Mouse (Mus musculus) liver, postnatal 0 days (tissue): ENCODE results near the gene Map10. TPM values are rescaled to one million over a fixed set of nuclear protein-coding genes. Genes with fewer than 3 reads are reported as not detected.

ENCODE experiments used
- ATAC-seq: fragments of 200-750 bp; cut with Nextera tagmentation; 2 replicates; pipeline ENCODE4 v1.8.0; 2017; ENCODE audit warnings: mild to moderate bottlenecking, moderate library complexity
- DNase-seq: peaks from one replicate; pipeline ENCODE4 v3.0.0-alpha.2; 2016
- H3K27ac ChIP-seq: fragments of 300-500 bp; sonication (generic); 2 replicates; pipeline ENCODE4 v1.5.1; 2014; ENCODE audit warnings: antibody characterized with exemption, moderate library complexity, mild to moderate bottlenecking, low read depth
- H3K27me3 ChIP-seq: fragments of 300-500 bp; sonication (generic); 2 replicates; pipeline ENCODE4 v1.6.1; 2014; ENCODE audit warnings: low read length, control low read depth, mixed read lengths; ENCODE audit not compliant: insufficient read depth
- H3K36me3 ChIP-seq: fragments of 300-500 bp; sonication (generic); replicated peaks from 2 replicates; pipeline ENCODE4 v1.6.1; 2014; ENCODE audit warnings: mild to moderate bottlenecking, control low read depth, low read length, moderate library complexity, mixed read lengths; ENCODE audit not compliant: insufficient read depth
- H3K4me1 ChIP-seq: fragments of 300-500 bp; sonication (generic); 2 replicates; pipeline ENCODE4 v1.6.1; 2014; ENCODE audit warnings: antibody characterized with exemption, mild to moderate bottlenecking, control low read depth; ENCODE audit not compliant: insufficient read depth
- H3K4me2 ChIP-seq: fragments of 300-500 bp; sonication (generic); 2 replicates; pipeline ENCODE4 v1.6.1; 2014; ENCODE audit warnings: low read depth, mild to moderate bottlenecking, low read length, moderate library complexity, mixed read lengths
- H3K4me3 ChIP-seq: fragments of 300-500 bp; sonication (generic); 2 replicates; pipeline ENCODE4 v1.5.1; 2014; ENCODE audit warnings: low read depth, low read length
- H3K9ac ChIP-seq: fragments of 300-500 bp; sonication (generic); replicated peaks from 2 replicates; pipeline ENCODE4 v1.6.1; 2014; ENCODE audit warnings: mild to moderate bottlenecking, moderate library complexity
- H3K9me3 ChIP-seq: fragments of 300-500 bp; sonication (generic); 2 replicates; pipeline ENCODE4 v1.6.1; 2016; ENCODE audit warnings: mild to moderate bottlenecking, control low read depth, low read length, mixed read lengths
- CTCF ChIP-seq: sonication (generic); IDR thresholded peaks from 2 replicates; pipeline ENCODE4 v1.5.1; 2016; ENCODE audit warnings: antibody characterized with exemption, low read depth
- EP300 ChIP-seq: IDR thresholded peaks from 2 replicates; pipeline ENCODE4 v1.6.1; 2016; ENCODE audit warnings: antibody characterized with exemption, low read depth, mild to moderate bottlenecking
- WGBS: fragments of 180-500 bp; shearing (Covaris S2); extraction: QIAGEN DNeasy Blood & Tissue Kit; methylation state at CpG from one replicate; pipeline ENCODE4 v1.1.7; 2014; ENCODE audit not compliant: insufficient replicate concordance; 5-methylcytosine and 5-hydroxymethylcytosine counted together
- polyA plus RNA-seq: library from polyadenylated mRNA; unstranded; fragments of >200 nt; fragmentation: Nextera tagmentation; extraction: Ambion mirVana; gene quantifications from 2 replicates; pipeline ENCODE4 v1.2.1, GENCODE M21; 2015

The Map10 gene
- polyA plus RNA-seq, 1 experiment from 2014 or later = 0.67 TPM

DNA sequence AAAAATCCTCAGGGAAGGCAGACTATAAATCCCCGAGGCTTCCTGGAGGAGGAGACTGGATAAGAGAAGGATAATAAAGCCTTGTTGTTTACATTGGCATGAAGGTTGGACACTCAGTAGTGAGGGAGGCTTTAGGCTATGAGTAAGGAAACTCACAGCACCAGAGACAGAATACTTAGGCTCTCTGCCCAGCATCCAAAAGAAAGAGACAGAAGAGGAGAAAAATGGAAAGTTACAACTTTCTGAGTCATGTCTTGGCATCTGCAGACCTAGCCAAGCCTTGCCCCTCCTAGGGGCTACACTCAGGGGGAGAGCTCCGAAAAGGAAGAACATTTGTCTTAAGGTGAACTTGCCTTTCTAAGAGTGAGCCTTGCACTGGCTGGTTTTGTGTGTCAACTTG, 30.0 kb upstream of the Map10 start:
- Histone ChIP-seq H3K9ac (no peak overlapping the region), H3K27me3 (no peaks in the 10 kb centered on the region), H3K4me2 (no peak overlapping the region), H3K9me3 (no peaks in the 10 kb centered on the region), H3K4me3 (no peak overlapping the region), H3K27ac (no peak overlapping the region), H3K4me1 (no peaks in the 10 kb centered on the region), H3K36me3 (no peaks in the 10 kb centered on the region)
- WGBS = 74% methylated on average over 2 of the region's 2 CpGs
- ATAC-seq (no peak), DNase-seq (no peak)
- TF ChIP-seq CTCF = no peak
- no peak for TF ChIP-seq EP300

DNA sequence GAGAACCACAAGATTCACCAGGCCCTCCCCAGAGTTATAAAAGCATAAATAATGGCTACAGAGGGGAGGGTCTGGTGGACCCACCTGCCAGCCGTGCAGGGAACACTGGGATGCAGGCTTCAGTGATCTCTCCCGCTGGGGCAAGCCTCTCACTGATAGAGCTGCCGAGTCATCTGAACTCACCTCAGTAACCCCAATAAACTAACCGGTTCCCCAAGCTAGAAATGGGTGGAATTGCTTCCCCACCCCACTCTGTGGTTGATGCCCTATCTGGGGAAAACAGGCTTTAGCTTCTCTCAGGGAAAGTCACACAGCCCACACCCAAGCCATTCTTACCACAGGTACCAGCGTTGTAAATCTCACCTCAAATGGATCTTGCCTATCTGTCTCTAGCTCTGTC, 28.9 kb upstream of the Map10 start:
- Histone ChIP-seq H3K9me3 (no peaks in the 10 kb centered on the region), H3K36me3 (no peaks in the 10 kb centered on the region), H3K4me1 (no peaks in the 10 kb centered on the region), H3K4me2 (no peak overlapping the region), H3K9ac (no peak overlapping the region), H3K27ac (no peak overlapping the region), H3K4me3 (no peak overlapping the region), H3K27me3 (no peaks in the 10 kb centered on the region)
- TF ChIP-seq CTCF = no peak
- TF ChIP-seq EP300 = no peak
- no peak for ATAC-seq
- 56% methylated on average over 5 of the region's 5 CpGs for WGBS
- no peak for DNase-seq

DNA sequence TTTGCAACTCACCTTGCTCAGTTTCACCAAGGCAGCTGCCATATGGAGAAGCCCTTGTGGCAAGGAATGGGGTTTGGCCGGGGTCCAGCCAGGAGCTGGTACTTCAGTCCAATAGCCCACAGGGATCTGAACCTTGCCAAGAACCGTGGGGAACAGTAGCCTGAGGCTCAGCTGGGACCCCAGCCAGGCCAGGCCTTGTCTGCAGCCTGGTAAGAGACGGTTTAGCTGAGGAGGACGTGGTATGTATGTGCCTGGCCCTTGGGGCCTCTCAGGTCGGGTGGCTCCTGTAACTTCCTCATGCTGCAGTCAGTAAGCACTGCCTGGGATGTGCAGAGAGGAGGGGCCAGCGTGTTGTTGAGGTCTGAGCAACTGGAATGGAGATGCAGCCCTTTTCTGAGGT, 27.8 kb upstream of the Map10 start:
- TF ChIP-seq CTCF = no peak
- no peak for TF ChIP-seq EP300
- H3K9me3 ChIP-seq = no peaks in the 10 kb centered on the region
- ATAC-seq (no peak), DNase-seq (no peak)
- H3K9ac ChIP-seq = no peak overlapping the region
- H3K4me1 ChIP-seq = no peaks in the 10 kb centered on the region
- H3K27me3 ChIP-seq = no peaks in the 10 kb centered on the region
- H3K4me3 ChIP-seq = no peak overlapping the region
- no peak overlapping the region for H3K27ac ChIP-seq
- H3K36me3 ChIP-seq = no peaks in the 10 kb centered on the region
- 40% methylated on average over 6 of the region's 6 CpGs for WGBS
- no peak overlapping the region for H3K4me2 ChIP-seq

GRCm38 (mm10) chr8:125645757-125646478, 23.7 kb upstream of the Map10 start:
- H3K4me3 ChIP-seq = no peak overlapping the region
- H3K36me3 ChIP-seq = no peaks in the 10 kb centered on the region
- ATAC-seq (no peak), DNase-seq (no peak)
- no peak overlapping the region for H3K9ac ChIP-seq
- 63% methylated on average over 10 of the region's 10 CpGs for WGBS
- H3K9me3 ChIP-seq = no peaks in the 10 kb centered on the region
- no peak overlapping the region for H3K4me2 ChIP-seq
- 0 out of 2 replicates have a peak, but pooled peaks cover 3% of the 10 kb centered on the region for H3K4me1 ChIP-seq
- H3K27ac ChIP-seq = no peak overlapping the region
- TF ChIP-seq CTCF = no peak
- no peaks in the 10 kb centered on the region for H3K27me3 ChIP-seq

- Histone ChIP-seq H3K4me3 (no peak overlapping the region), H3K9ac (no peak overlapping the region), H3K4me1 (0 out of 2 replicates have a peak, but pooled peaks cover 3% of the 10 kb centered on the region), H3K27me3 (no peaks in the 10 kb centered on the region), H3K27ac (no peak overlapping the region), H3K36me3 (no peaks in the 10 kb centered on the region), H3K4me2 (no peak overlapping the region), H3K9me3 (no peaks in the 10 kb centered on the region)
- TF ChIP-seq CTCF (no peak), EP300 (no peak)
- ATAC-seq (peak; percentile 21; the same call in 1 of the 2 replicates), DNase-seq (peak; percentile 20)
- WGBS = 38% methylated on average over 4 of the region's 4 CpGs
Observed at GRCm38 (mm10) chr8:125649447-125649846, 20.2 kb upstream of the Map10 start.

DNA sequence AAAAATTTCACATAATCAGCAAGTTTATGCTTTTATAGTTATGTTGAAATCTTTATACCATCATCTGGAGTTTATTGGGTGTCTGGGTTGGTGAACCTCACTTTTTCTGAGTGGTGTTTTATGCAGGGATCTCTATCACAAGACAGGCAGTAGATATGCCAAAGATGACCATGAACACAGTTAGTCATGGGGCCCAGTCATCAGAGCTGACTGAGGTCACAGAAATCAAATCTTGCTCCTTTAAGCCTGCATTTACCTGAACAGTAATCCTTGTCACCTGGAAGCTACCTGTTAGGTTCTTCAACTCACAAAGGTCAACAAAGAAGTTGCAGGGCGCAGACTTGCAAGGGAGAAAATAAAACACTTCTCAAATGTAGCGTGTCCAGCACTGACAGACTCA, 14.8 kb upstream of the Map10 start:
- no peak for ATAC-seq
- TF ChIP-seq CTCF (no peak), EP300 (no peak)

More for the DNA sequence above, 14.8 kb upstream of the Map10 start:
- WGBS = 80% methylated on average over 2 of the region's 2 CpGs
- no peak overlapping the region for H3K9ac ChIP-seq
- H3K27me3 ChIP-seq = no peaks in the 10 kb centered on the region
- no peak overlapping the region for H3K27ac ChIP-seq
- no peak overlapping the region for H3K4me3 ChIP-seq
- no peaks in the 10 kb centered on the region for H3K9me3 ChIP-seq
- no peaks in the 10 kb centered on the region for H3K36me3 ChIP-seq
- DNase-seq = no peak
- no peaks in the 10 kb centered on the region for H3K4me1 ChIP-seq
- no peak overlapping the region for H3K4me2 ChIP-seq
